Mouse (Mus musculus) heart, postnatal 0 days (tissue): Measurements from ENCODE around the gene Gm7534. TPM values are rescaled to one million over a fixed set of nuclear protein-coding genes. Genes with fewer than 3 reads are reported as not detected.

Experiments
- ATAC-seq: fragments of 200-750 bp; cut with Nextera tagmentation; 2 replicates; pipeline ENCODE4 v1.8.0; 2017; ENCODE audit warnings: low read depth, moderate number of reproducible peaks, moderate library complexity; ENCODE audit not compliant: insufficient read depth
- DNase-seq: peaks from one replicate; pipeline ENCODE4 v3.0.0-alpha.2; 2016; ENCODE audit warnings: low spot score
- H3K27ac ChIP-seq: fragments of 300-500 bp; sonication (generic); 2 replicates; pipeline ENCODE4 v1.5.1; 2014; ENCODE audit warnings: low read depth, mild to moderate bottlenecking
- H3K27me3 ChIP-seq: fragments of 300-500 bp; sonication (generic); 2 replicates; pipeline ENCODE4 v1.6.1; 2014; ENCODE audit warnings: low read length, mixed read lengths; ENCODE audit not compliant: control insufficient read depth, insufficient read depth
- H3K36me3 ChIP-seq: fragments of 300-500 bp; sonication (generic); replicated peaks from 2 replicates; pipeline ENCODE4 v1.6.1; 2014; ENCODE audit warnings: low read length, mixed read lengths; ENCODE audit not compliant: control insufficient read depth, insufficient read depth
- H3K4me1 ChIP-seq: fragments of 300-500 bp; sonication (generic); 2 replicates; pipeline ENCODE4 v1.6.1; 2014; ENCODE audit warnings: antibody characterized with exemption; ENCODE audit not compliant: control insufficient read depth, insufficient read depth
- H3K4me2 ChIP-seq: fragments of 300-500 bp; sonication (generic); 2 replicates; pipeline ENCODE4 v1.6.1; 2014; ENCODE audit warnings: low read depth, mild to moderate bottlenecking, low read length, moderate library complexity
- H3K4me3 ChIP-seq: fragments of 300-500 bp; sonication (generic); 2 replicates; pipeline ENCODE4 v1.5.1; 2014; ENCODE audit warnings: low read depth, low read length
- H3K9ac ChIP-seq: fragments of 300-500 bp; sonication (generic); replicated peaks from 2 replicates; pipeline ENCODE4 v1.6.1; 2014; ENCODE audit warnings: low read depth, low read length, mixed read lengths
- H3K9me3 ChIP-seq: fragments of 300-500 bp; sonication (generic); replicated peaks from 2 replicates; pipeline ENCODE4 v1.6.1; 2016; ENCODE audit warnings: low read length; ENCODE audit not compliant: control insufficient read depth
- CTCF ChIP-seq: IDR thresholded peaks from 2 replicates; pipeline ENCODE4 v1.5.1; 2016; ENCODE audit warnings: antibody characterized with exemption, control low read depth, low read depth
- EP300 ChIP-seq: IDR thresholded peaks from 2 replicates; pipeline ENCODE4 v1.6.1; 2016; ENCODE audit warnings: antibody characterized with exemption, low read depth
- WGBS: fragments of 180-500 bp; shearing (Covaris S2); extraction: QIAGEN DNeasy Blood & Tissue Kit; methylation state at CpG from one replicate; pipeline ENCODE4 v1.1.7; 2014; 5-methylcytosine and 5-hydroxymethylcytosine counted together
- polyA plus RNA-seq: library from polyadenylated mRNA; unstranded; fragments of >200 nt; fragmentation: Nextera tagmentation; extraction: Ambion mirVana; gene quantifications from 2 replicates; pipeline ENCODE4 v1.2.1, GENCODE M21; 2015
- total RNA-seq: library from RNA; depleted of rRNA; stranded (reverse); fragments of >200 nt; gene quantifications from 2 replicates; pipeline ENCODE4 v1.2.3, GENCODE M21; 2014; ENCODE audit warnings: low replicate concordance

Gene Gm7534
- total and polyA plus RNA-seq, 2 experiments from 2014 or later: not detected

DNA sequence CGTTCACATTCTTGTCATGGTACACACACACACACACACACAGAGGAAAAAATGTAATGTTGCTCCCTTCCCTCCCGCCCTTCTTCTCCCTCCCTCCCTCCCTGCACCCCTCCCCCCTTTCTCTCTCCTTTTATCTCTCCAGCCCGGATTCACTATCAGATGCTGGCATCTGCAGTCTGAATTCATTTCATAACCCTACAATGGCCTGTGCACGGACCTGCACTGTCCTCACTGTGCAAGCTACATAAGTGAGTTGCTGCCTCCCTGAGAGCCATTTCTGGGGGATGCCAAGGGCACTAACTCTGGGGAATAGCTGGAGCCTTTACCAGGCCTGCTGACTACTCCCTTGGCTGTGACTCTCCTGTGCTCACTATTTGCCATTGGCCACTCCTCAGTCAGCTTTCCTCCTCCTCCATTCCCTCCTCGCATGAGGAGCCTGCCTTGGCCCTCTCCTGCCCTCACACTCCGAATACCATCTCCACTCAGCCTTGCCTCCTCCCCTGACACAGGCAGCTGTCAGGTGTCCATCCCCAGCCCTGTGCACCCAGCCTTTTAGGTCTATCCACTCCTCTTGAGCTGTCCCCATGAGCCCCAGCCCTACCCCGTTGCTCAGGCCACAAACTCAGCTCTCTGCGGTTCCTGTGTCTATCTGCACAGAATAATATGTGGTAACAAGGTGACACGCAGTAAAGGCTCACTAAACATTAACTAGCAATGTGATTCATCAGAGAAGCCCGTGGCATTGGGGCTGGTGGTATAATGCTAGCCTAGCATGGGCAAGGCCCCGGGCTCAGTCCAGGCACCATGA is 20.2 kb upstream of the Gm7534 start:
- Histone ChIP-seq H3K9me3 (no peaks in the 10 kb centered on the region), H3K27ac (no peak overlapping the region), H3K4me1 (no peaks in the 10 kb centered on the region), H3K4me3 (no peak overlapping the region), H3K9ac (no peak overlapping the region), H3K36me3 (no peaks in the 10 kb centered on the region), H3K4me2 (no peak overlapping the region), H3K27me3 (no peaks in the 10 kb centered on the region)
- ATAC-seq (no peak), DNase-seq (no peak)
- TF ChIP-seq CTCF (no peak), EP300 (no peak)
- 58% methylated on average over 11 of the region's 11 CpGs for WGBS

DNA sequence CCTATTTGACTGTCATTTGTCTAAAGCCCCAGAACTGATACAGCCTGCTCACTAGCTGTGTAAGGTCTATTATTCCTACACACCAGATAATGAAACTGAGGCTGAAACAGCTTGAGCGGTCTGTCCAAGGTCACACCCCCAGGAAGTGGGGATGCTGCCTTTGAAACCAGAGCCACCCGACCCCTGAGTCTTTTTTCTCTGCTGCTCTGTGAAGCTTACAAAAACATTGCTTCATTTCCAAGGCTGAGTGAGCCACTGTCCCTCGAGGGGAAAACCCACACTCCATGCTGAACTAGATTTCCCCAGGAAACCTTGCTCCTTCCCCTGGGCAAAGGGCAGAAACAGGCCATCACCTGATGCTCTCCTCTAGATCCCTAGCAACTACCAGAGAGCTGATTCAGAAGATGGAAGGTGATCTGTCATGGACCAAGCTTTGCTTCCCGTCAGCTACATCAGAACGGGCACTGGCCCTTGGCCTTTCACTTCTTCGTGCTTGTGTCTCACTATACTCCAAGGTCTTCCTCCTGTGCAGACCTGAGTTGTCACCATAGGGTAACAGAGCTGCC is 3.8 kb upstream of the Gm7534 start:
- Histone ChIP-seq H3K36me3 (no peaks in the 10 kb centered on the region), H3K9ac (no peak overlapping the region), H3K27me3 (no peaks in the 10 kb centered on the region), H3K4me2 (no peak overlapping the region), H3K27ac (no peak overlapping the region), H3K4me1 (no peaks in the 10 kb centered on the region), H3K4me3 (no peak overlapping the region), H3K9me3 (no peaks in the 10 kb centered on the region)
- WGBS: 54% methylated on average over 6 of the region's 6 CpGs
- TF ChIP-seq CTCF: no peak
- DNase-seq (no peak), ATAC-seq (no peak)

DNA sequence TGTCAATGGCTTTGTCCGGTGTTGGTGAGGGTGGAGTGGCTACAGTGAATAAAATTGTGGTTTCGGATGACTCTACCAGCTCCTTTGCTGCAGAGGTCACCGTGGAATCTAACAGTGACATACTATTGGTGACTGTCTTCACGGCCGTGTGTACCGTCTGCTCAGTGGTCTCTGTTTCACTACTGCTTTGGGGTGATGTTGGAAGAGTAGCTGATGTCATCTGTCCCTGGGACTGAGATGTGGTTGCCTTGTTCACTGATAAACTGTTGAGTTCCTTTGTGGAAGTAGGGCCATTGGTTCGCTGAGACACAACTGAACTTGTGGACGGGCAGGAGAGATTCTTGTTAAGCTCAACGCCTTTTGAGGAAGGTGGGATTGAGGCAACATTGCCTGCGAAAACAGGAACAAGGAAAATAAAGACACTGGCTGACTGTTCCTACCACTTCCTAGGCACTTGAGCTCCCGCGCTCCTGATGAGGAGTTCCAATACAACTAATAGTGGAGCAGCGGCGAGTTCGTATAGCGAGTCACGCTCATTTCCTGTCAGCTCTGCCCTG is 614 bp upstream of the Gm7534 start:
- no peak overlapping the region for H3K27ac ChIP-seq
- ATAC-seq (no peak), DNase-seq (no peak)
- H3K27me3 ChIP-seq: no peaks in the 10 kb centered on the region
- no peaks in the 10 kb centered on the region for H3K4me1 ChIP-seq
- no peaks in the 10 kb centered on the region for H3K36me3 ChIP-seq
- no peak overlapping the region for H3K4me3 ChIP-seq
- H3K4me2 ChIP-seq: no peak overlapping the region
- no peaks in the 10 kb centered on the region for H3K9me3 ChIP-seq
- TF ChIP-seq CTCF (no peak), EP300 (no peak)
- 77% methylated on average over 17 of the region's 17 CpGs for WGBS
- no peak overlapping the region for H3K9ac ChIP-seq

DNA sequence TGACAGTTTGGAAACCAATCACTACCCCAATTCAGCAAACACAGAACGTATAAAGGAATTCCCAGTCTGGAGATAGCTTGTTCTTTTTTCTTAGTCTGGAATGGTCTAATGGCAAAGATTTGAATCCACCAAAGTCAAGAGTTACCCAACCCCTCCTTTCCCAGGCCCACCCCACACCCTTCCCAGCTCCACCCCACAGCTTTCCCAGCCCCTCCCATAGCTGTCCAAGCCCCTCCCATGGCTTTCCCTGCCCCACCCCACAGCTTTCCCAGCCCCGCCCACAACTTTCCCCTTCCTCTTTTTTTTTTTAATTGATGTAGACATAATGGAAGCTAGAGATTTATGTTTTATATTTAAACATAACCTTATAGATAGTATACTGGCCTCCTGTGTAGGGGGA is 3.4 kb downstream of the Gm7534 start:
- Histone ChIP-seq H3K27ac (no peak overlapping the region), H3K36me3 (no peaks in the 10 kb centered on the region)

DNA sequence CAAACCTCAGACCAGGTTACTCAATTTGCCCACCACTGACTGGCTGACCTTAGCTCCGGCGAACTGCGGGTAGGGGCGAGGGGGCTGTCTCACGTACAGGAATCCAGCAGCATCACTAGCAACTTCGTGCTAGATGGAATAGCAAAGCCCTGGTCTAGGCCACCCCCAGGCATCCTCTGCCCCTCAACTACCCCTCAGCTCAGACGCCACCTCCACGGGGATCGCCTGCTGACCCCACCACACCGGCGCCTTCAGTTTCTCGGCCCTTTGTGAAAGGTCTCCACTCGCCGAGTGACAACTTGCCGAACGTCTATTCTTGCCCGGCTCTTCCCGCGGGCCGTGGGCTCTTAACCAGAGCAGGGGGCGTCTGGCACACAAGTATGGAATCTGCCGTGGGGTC is 16.5 kb downstream of the Gm7534 start:
- H3K9me3 ChIP-seq: no peaks in the 10 kb centered on the region
- H3K9ac ChIP-seq: peak overlapping the region; percentile 88
- no peak for DNase-seq
- peak overlapping the region; percentile 98 for H3K4me2 ChIP-seq
- H3K4me3 ChIP-seq: peak overlapping the region; percentile 89
- no peak for ATAC-seq
- TF ChIP-seq EP300 (no peak), CTCF (no peak)
- 1% methylated on average over 22 of the region's 22 CpGs for WGBS
- H3K27ac ChIP-seq: peak overlapping the region; percentile 90
- no peaks in the 10 kb centered on the region for H3K36me3 ChIP-seq
- H3K27me3 ChIP-seq: no peaks in the 10 kb centered on the region
- H3K4me1 ChIP-seq: peaks cover 17% of the 10 kb centered on the region

More for the DNA sequence above, 3.4 kb downstream of the Gm7534 start:
- DNase-seq (no peak), ATAC-seq (no peak)
- Histone ChIP-seq H3K9me3 (no peaks in the 10 kb centered on the region), H3K9ac (no peak overlapping the region), H3K4me1 (no peaks in the 10 kb centered on the region), H3K4me3 (no peak overlapping the region), H3K27me3 (no peaks in the 10 kb centered on the region), H3K4me2 (no peak overlapping the region)
- WGBS: 85% methylated on average over 2 of the region's 2 CpGs
- TF ChIP-seq EP300 (no peak), CTCF (no peak)
